Mouse (Mus musculus) brain, adult 2 months (tissue): ENCODE measurements at regions not wholly inside any gene's neighbourhood (a gene's known extent, or its start where the extent isn't known, plus 50 kb on each side); places are given as distances from the start of the nearest gene placed in this dataset.
"Not testable (repeated sequence)": the region's sequence is repeated elsewhere in the genome, so short reads cannot be mapped to it uniquely, and the experiment has no call there.

Experiments used
- DNase-seq: peaks from one replicate; pipeline ENCODE4 v3.0.0; 2011; ENCODE audit warnings: low read depth, low spot score

GRCm38 (mm10) chr16:31508981-31509380 lies 86.9 kb downstream of the Bdh1 start:
- peak; percentile 95 for DNase-seq

DNA sequence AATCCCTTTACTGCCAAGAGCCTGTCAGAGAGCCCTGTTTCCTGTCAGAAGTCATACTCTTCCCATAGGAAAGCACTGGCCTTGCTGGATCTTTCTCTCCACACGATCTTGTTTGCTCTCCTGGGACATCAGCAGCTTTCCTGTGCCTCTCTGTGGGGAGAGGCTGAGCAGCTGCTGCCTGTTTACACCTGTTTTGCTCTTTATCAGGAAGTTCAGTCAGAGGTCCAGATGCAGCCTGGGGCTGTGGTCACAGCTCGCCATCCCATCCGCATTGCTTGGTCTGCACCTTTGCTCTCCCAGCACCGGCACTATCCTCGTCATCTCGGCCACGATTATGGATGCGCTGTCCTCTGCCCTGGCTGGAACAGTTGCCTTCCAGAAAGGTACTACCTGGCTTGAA lies 88.0 kb downstream of the Bdh1 start:
- DNase-seq = no peak

GRCm38 (mm10) chr16:31518816-31519215 lies 96.7 kb downstream of the Bdh1 start:
- DNase-seq = no peak

- peak; percentile 14 for DNase-seq
These were observed 98.0 kb downstream of the Bdh1 start for GRCm38 (mm10) chr16:31520081-31520480.

DNA sequence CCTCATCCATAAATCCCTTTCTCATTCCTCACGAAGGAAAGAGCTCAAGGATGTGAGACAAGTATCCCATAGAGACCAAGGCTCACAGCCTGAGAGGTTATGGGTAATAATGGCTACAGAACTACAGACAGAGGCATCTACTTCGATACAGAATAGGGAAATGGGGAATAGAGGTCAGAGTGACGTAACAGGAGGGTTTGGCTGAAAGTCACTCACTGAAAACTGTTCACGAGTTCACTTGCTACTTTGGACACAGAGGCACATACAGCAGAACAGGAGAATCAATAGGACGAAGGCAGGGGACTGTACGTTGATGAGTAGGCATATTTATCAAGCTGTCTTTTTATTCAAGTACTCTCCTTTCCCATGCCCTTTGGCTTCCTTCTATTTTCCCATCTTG lies 99.7 kb downstream of the Bdh1 start:
- no peak for DNase-seq

DNA sequence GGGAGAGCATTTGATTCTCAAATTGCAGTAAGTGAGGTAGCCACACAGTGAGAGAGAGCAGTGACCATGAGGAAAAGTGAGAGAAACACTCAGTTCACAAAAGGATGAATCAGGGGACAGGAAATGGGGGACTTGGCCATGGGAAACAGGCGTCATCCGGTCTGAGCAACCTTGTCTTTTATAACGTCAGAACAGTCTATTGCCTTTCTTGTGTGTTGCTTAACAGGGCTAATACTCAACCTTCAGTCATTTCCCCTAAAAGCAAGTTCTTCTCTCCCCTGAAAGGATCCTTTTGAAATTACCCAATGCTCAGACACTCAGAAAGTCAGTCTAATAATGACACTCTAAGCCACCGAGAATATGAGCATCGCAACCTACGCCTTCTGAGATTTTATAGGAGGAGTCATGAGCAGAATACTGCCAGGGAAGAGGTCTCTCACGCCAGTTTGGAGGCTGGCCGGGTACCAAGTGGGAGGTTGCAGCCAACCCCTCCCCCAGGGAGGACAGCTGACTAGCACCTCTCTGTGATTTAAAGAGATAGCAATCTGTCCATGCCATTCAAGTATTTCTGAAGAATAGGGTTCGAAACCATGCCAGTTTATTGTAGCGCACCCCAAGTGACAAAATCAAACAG lies 104.7 kb downstream of the Bdh1 start:
- peak; percentile 65 for DNase-seq

- no peak for DNase-seq
These were observed 106.7 kb downstream of the Bdh1 start for GRCm38 (mm10) chr16:31528596-31529283.

GRCm38 (mm10) chr16:31529284-31529958 lies 107.3 kb downstream of the Bdh1 start:
- peak; percentile 94 for DNase-seq

DNA sequence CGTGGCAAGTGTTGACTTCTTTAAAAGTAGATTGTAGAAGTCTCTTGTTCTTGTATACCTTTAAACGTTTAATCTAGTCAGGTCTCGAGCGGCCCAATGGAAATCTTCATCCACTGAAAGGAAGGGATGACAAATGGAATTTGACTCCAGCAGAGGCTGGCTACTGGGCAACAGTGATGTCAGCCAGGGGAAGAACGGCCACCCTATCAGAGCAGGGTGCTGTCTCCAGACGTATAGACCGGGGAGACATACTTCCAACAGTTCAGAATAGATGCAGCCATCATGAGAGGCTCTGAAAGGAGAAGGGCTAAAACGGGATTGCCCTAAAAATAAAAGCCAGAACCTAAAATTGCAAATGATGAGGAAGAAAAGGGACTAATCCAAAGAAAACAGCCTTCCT lies 108.0 kb downstream of the Bdh1 start:
- DNase-seq = peak; percentile 36

DNA sequence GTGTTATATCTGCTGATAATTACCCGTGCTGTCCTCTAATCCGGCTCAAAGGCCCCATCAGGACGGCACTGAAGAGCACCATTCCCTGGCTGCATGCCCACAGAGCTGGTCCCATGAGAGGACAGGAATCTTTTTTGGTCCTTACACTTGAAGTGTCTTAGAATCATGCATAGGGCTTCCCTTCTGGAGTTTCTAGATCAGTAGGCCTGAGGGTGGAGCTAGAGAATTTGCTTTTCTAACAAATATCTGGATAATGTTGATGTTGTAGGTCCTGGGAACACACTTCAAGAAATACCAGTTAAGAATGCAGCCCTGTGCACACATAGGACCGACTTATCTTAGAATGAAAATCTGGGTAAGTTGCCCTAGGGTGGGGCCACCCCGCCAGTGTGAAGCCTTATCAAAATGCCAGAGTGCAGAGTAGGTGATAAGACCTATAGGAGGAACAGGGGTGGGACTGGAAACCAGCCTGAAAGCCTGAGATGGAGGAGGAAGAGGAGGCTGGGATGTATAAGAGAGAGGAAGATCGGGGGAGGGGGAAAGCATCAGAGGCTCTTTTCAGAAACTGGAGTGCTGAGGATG lies 111.2 kb downstream of the Bdh1 start:
- no peak for DNase-seq

DNA sequence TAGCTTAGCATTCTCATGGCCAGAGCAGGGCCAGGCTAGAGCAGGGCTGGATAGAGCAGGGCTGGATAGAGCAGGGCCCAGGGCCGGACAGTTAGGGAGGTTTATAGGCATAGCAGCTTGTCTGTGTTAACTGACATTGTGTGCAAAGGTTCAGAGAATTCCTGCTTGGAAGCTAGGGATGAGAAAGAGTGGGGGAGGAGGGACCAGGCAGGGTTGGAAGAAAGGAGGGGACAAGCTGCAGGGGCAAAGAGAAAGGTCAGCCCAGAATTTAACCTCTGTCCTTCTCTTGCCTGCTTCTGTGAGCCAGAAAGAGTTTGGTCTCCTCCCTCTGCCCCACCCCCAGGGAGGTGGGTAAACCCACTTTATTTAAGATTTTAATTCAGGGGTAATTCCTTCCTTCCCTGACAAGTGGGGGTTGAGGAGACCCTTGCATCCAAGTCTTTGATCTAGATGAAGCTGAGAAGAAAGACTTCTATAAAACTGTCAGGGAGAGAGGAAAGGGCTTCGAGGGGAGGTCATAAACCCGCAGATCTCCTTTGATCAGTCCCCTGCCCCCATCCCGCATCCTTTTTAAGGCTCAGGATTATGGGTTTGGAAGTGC lies 112.9 kb downstream of the Bdh1 start:
- DNase-seq = no peak

DNA sequence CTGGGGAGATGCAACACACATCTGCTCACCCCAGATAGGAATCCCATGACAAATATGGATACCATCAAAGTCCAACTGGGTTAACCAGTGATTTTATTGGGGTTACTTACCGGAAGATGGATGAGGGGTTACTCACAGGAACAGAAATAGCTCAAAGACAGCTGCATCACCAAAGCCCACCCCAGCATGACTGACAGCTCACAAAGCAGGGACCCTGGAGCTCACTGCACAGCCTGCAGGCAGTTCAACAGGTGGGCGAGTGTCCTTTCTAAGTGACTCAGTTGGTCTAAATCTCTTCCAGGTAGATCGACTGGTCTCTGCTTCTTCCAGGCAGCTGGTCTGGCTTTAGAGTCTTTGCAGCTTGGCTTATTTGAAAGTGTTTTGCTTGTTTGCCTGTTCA lies 114.2 kb downstream of the Bdh1 start:
- no peak for DNase-seq

- no peak for DNase-seq
These were observed 116.5 kb downstream of the Bdh1 start for GRCm38 (mm10) chr16:31538606-31539005.

DNA sequence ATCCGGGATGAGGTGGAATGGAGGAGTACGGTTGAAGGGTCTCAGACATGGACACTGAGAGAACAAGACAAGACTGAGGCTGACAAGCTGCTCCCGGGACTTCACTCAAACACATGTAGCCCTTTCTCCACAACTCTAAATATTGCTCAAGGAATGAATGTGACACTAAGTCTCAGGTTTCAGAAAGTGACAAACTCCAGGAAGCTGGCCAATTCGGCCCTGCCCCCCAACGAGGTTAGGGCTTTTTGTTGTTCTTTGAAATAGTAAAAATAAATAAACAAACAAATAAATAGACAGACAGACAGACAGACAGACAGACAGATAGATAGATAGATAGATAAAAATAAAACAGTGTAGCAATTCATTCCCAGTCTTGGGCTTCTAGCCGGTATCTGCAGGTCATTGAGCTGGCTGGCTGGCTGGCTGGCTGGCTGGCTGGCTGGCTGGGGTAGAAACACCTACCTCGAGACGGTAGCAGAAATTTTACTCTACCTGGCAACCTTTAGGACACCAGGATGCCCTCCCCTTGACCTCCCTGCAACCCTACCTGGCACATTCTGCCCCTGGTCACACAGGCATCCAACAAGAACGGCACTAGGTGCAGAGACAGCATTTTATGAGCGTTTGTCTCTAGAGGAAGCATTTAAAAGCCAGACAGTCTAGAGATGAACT lies 119.6 kb upstream of the Dlg1 start:
- DNase-seq = no peak

GRCm38 (mm10) chr16:31546062-31546827 lies 117.0 kb upstream of the Dlg1 start:
- DNase-seq = peak; percentile 35

GRCm38 (mm10) chr16:31546828-31547224 lies 116.4 kb upstream of the Dlg1 start:
- DNase-seq = peak; percentile 89

DNA sequence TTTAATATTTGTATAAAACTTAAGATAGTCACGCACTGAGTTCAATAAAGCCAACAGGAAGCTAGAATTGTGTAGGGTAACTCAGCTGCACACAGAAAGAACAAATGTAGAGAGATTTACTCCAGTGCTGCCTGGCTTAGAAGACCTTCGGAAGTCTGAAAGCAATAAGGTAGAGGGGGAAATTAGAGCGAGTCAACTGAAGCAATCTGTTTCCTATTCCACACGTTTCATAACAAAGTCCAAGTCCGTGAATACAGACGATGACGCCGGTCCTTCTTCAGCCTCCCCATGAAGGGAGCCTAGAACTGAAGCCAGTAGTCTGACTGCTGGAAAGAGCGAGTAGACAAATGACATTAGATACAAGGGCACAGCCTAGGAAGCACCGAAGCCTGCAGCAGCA lies 115.9 kb upstream of the Dlg1 start:
- DNase-seq = no peak

DNA sequence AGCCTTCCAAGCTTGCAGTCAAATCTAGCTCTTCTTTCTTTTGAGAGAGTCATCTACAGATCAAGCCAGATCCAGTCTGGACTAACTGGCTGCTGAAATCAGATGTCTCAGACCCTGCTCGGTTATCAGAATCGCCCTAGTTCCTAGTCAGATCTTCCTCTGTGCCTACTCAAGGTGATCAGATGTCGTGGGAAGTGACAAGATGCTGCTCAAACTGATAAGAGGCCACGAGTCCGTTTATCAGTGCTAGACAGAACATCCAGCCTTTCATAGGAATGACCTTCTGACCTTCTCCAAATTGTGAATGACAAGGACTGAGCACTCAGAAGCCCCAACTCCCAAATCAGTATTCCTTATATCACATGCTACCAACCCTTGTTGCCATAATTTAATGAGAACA lies 113.3 kb upstream of the Dlg1 start:
- no peak for DNase-seq

GRCm38 (mm10) chr16:31550539-31550938 lies 112.7 kb upstream of the Dlg1 start:
- not testable (repeated sequence) for DNase-seq

GRCm38 (mm10) chr16:31551416-31552151 lies 111.7 kb upstream of the Dlg1 start:
- DNase-seq = no peak
